Mouse (Mus musculus) intestine, embryonic 16.5 days (tissue): ENCODE data around the gene Camk2d. TPM values are rescaled to one million over a fixed set of nuclear protein-coding genes. Genes with fewer than 3 reads are reported as not detected.

Experiments
- ATAC-seq: fragments of 200-750 bp; cut with Nextera tagmentation; 2 replicates; pipeline ENCODE4 v1.8.0; 2017; ENCODE audit warnings: moderate TSS enrichment, moderate library complexity
- H3K27ac ChIP-seq: fragments of 300-500 bp; sonication (generic); 2 replicates; pipeline ENCODE4 v1.5.1; 2014; ENCODE audit warnings: mild to moderate bottlenecking, low read length
- H3K27me3 ChIP-seq: fragments of 300-500 bp; sonication (generic); replicated peaks from 2 replicates; pipeline ENCODE4 v1.6.1; 2014; ENCODE audit warnings: low read length, control low read depth, mixed read lengths; ENCODE audit not compliant: control insufficient read depth, insufficient read depth
- H3K36me3 ChIP-seq: fragments of 300-500 bp; sonication (generic); 2 replicates; pipeline ENCODE4 v1.6.1; 2014; ENCODE audit warnings: low read length, control low read depth; ENCODE audit not compliant: control insufficient read depth, insufficient read depth
- H3K4me1 ChIP-seq: fragments of 300-500 bp; sonication (generic); 2 replicates; pipeline ENCODE4 v1.6.1; 2014; ENCODE audit warnings: low read length, control low read depth, mixed read lengths; ENCODE audit not compliant: control insufficient read depth, insufficient read depth
- H3K4me2 ChIP-seq: fragments of 300-500 bp; sonication (generic); 2 replicates; pipeline ENCODE4 v1.6.1; 2014; ENCODE audit warnings: low read depth, low read length, control low read depth
- H3K4me3 ChIP-seq: fragments of 300-500 bp; sonication (generic); 2 replicates; pipeline ENCODE4 v1.5.1; 2014; ENCODE audit warnings: mild to moderate bottlenecking, low read length
- H3K9ac ChIP-seq: fragments of 300-500 bp; sonication (generic); 2 replicates; pipeline ENCODE4 v1.6.1; 2014; ENCODE audit warnings: low read depth, low read length
- H3K9me3 ChIP-seq: fragments of 300-500 bp; sonication (generic); 2 replicates; pipeline ENCODE4 v1.6.1; 2016; ENCODE audit warnings: low read length, control low read depth; ENCODE audit not compliant: control insufficient read depth
- WGBS: fragments of 180-500 bp; shearing (Covaris S2); extraction: QIAGEN DNeasy Blood & Tissue Kit; methylation state at CpG from one replicate; pipeline ENCODE4 v1.1.7; 2014; 5-methylcytosine and 5-hydroxymethylcytosine counted together
- polyA plus RNA-seq: library from polyadenylated mRNA; unstranded; fragments of >200 nt; fragmentation: Nextera tagmentation; extraction: Ambion mirVana; gene quantifications from 2 replicates; pipeline ENCODE4 v1.2.1, GENCODE M21; 2015

Camk2d gene
- polyA plus RNA-seq, 1 experiment from 2014 or later, result 37.6 TPM

DNA sequence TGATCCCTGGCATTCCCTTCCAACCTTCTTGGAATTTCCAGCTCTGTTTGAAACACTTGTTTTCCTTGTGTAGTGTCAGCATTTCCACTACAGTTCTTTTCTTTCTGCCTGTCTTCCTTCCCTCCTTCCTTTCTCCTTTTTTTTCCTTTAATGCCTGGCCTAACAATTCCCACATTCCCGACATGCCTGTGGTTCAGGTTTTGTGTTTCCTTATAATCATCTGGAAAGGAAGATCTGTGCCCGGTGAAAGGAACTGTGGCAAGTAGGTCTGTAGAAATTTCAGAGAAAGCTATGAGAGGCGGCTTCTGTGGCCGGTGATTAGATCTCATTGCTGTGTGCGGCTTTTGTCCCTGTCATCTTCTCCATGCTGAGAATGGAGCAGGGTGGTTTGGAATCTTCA is 139.1 kb downstream of the Camk2d start:
- H3K27me3 ChIP-seq, result no peaks in the 10 kb centered on the region
- H3K36me3 ChIP-seq, result no peaks in the 10 kb centered on the region
- H3K9ac ChIP-seq, result no peak overlapping the region
- no peaks in the 10 kb centered on the region for H3K9me3 ChIP-seq
- no peak for ATAC-seq
- no peak overlapping the region for H3K4me3 ChIP-seq
- no peak overlapping the region for H3K27ac ChIP-seq
- 85% methylated on average over 5 of the region's 5 CpGs for WGBS
- no peaks in the 10 kb centered on the region for H3K4me1 ChIP-seq
- no peak overlapping the region for H3K4me2 ChIP-seq

DNA sequence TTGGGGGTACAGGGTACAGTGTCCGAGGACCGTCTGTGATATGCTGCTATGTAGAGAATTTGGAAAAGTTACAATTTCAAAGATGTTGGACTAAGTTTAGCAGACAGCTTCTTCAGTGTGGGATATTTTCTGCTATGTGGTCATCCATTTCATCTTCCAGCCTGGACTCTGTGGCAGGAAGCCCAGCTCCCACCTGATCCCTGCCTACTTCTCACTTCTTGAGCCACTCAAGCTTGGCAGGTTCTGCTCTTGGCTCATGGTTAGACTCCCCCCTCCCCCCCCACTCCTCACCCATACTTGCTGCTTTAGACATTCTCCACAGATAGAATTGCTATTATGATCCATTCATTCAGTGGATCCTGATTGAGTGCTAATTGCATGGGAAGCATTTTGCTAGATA is 141.0 kb downstream of the Camk2d start:
- Histone ChIP-seq H3K27me3 (no peaks in the 10 kb centered on the region), H3K36me3 (no peaks in the 10 kb centered on the region), H3K4me2 (no peak overlapping the region), H3K9me3 (no peaks in the 10 kb centered on the region), H3K27ac (no peak overlapping the region), H3K4me1 (no peaks in the 10 kb centered on the region), H3K9ac (no peak overlapping the region), H3K4me3 (no peak overlapping the region)
- WGBS, result 89% methylated on average over 2 of the region's 2 CpGs
- no peak for ATAC-seq

DNA sequence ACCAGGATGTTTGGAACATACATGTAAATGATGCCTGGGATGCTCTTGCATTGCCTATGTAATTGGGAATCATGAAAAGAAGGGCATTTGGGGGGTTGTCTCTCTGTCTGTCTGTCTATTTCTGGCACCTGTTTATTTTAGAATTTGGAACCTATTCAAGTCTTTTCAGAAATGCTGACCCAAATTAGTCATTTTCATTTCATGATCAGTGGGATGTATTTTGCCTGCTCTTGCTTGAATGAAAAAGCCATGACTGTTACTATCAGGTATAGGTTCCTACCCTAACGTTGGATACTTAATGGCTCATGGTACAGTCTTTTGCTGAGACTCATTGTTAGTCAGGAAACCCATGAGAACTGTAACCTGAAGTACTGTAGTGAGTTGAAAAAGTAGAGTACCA is 144.0 kb downstream of the Camk2d start:
- no peaks in the 10 kb centered on the region for H3K27me3 ChIP-seq
- H3K9me3 ChIP-seq, result no peaks in the 10 kb centered on the region
- ATAC-seq, result no peak
- no peak overlapping the region for H3K9ac ChIP-seq
- H3K27ac ChIP-seq, result no peak overlapping the region
- H3K4me1 ChIP-seq, result no peaks in the 10 kb centered on the region
- no peak overlapping the region for H3K4me3 ChIP-seq
- WGBS, result 80% methylated on average over 1 of the region's 1 CpGs
- no peak overlapping the region for H3K4me2 ChIP-seq
- no peaks in the 10 kb centered on the region for H3K36me3 ChIP-seq

DNA sequence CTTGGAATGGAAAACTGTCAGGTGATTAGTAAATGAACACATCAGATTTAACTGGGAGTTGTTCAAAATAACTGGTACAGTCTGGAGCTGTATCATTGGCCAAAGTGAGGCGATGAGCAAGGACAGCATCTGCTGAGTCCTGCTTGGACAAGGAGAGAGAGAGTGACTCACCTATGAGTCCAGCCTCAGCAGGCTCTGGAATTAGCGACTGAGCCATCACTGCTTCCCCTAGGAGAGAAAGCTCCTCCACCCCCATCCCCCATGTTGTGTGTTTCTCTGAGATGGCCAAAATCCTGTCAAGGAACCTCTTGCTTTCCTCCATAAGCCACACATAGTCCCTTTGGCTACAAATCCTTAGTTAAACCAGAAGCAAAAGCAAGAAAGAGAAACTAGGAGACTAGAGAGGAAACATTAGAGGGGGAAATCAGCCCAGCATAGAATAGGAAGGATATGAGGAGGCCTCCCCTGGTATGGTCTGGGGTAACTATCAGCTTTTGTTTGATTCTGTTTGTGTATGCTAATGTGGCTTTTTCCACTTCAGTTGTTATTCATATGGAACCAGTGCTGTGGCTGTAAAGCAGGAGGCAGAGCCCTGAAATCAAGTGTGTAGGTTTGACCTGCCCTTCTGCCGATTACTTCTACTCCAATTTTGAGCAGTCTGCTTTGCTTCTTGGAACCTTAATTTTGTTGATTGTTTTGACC is 148.5 kb downstream of the Camk2d start:
- 81% methylated on average over 3 of the region's 3 CpGs for WGBS
- H3K4me1 ChIP-seq, result no peaks in the 10 kb centered on the region
- no peak overlapping the region for H3K4me2 ChIP-seq
- ATAC-seq, result no peak
- H3K9ac ChIP-seq, result no peak overlapping the region
- H3K4me3 ChIP-seq, result no peak overlapping the region
- no peaks in the 10 kb centered on the region for H3K36me3 ChIP-seq
- H3K9me3 ChIP-seq, result no peaks in the 10 kb centered on the region
- H3K27me3 ChIP-seq, result no peaks in the 10 kb centered on the region
- no peak overlapping the region for H3K27ac ChIP-seq

DNA sequence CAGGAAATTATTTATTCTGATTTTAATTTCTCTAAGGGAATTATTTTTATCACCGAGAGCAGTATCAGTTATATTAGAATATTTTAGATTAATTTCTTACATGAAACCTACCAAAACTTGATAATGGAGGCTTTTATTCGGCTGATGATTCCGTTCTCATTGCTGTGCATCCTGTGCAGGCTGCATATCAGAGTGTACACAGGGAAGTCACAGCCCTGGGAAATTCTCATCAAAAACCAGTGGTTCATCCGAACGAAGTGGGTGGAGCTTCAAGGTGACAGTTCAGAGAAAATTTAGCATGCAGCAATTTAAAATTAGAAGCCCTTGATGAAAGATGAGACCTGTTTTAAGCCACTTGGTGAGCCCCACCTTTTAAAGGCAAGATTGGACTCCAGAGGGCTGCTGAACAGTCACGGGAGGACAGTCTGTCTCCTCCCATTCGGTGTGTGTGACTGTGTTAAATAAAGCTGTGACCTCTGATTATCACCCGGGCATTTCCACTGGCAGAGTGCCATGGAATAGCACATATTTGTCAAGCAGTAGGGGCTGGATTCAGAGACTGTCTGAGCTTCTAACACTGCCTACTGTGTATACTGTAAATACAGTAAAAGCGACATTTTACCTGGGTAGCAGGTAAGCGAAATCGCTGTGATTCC is 150.2 kb downstream of the Camk2d start:
- 61% methylated on average over 11 of the region's 11 CpGs for WGBS
- Histone ChIP-seq H3K4me2 (no peak overlapping the region), H3K4me1 (no peaks in the 10 kb centered on the region), H3K27ac (no peak overlapping the region), H3K36me3 (no peaks in the 10 kb centered on the region), H3K9me3 (no peaks in the 10 kb centered on the region), H3K27me3 (no peaks in the 10 kb centered on the region), H3K4me3 (no peak overlapping the region), H3K9ac (no peak overlapping the region)
- peak; percentile 71 for ATAC-seq

DNA sequence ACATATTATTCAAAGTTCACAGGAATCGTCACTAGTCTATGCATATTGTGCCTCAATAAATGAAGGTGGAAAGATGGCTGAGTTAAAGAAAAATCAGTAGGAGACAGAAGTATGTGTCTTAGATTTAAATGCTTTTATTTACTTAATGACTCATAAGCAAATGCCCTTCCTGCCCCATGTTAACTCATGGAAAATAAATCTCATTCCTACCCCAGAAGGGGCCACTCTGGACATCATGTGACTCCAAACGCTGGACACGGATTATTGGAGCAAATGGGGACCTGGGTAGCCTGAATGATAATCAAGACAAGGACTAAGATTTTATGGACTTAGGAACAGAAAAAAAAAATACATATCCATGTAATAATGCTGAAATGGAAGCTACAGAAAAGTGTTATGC is 151.5 kb downstream of the Camk2d start:
- no peak overlapping the region for H3K9ac ChIP-seq
- no peaks in the 10 kb centered on the region for H3K36me3 ChIP-seq
- ATAC-seq, result no peak
- H3K4me3 ChIP-seq, result no peak overlapping the region
- H3K27ac ChIP-seq, result no peak overlapping the region
- no peaks in the 10 kb centered on the region for H3K27me3 ChIP-seq
- WGBS, result 74% methylated on average over 3 of the region's 3 CpGs
- H3K4me1 ChIP-seq, result no peaks in the 10 kb centered on the region
- no peak overlapping the region for H3K4me2 ChIP-seq
- no peaks in the 10 kb centered on the region for H3K9me3 ChIP-seq

DNA sequence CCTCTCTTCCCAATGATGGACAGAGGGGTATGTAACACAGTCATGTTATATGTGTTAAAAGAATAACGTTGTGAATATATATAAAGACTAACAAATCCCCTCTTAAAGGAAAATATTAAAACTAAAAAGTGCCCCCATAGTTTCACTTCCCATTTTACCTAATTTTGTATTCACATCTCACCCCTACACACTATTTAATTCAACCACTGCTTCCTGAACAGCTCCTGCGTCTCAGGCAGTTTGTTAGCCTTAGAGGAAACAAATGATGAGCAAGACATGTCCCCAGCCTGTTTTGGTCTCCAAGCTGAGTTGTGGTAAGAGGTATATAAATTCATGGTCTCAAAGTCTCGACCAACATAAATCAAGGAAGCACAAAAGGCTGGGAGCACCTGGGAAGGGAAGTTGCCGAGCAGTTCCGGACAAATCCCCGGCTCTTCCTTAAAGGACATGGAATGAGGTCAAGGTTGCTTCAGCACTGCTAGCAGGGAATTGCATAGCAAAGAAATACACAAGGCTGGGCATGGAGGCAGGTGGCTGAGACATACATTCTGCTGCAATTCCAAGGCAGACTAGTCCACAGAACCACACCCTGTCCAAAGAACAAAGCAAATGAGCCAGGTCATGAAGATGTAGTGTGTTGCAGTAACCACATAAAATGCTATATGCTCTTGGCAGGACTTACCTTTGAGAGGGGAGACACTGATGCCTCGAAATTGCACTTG is 155.4 kb downstream of the Camk2d start:
- no peaks in the 10 kb centered on the region for H3K27me3 ChIP-seq
- WGBS, result 67% methylated on average over 7 of the region's 7 CpGs
- no peaks in the 10 kb centered on the region for H3K36me3 ChIP-seq
- H3K9me3 ChIP-seq, result no peaks in the 10 kb centered on the region
- H3K4me2 ChIP-seq, result no peak overlapping the region
- H3K4me3 ChIP-seq, result no peak overlapping the region
- no peak overlapping the region; the same call in 1 of the 2 replicates for H3K27ac ChIP-seq
- no peak overlapping the region for H3K9ac ChIP-seq
- no peaks in the 10 kb centered on the region for H3K4me1 ChIP-seq
- ATAC-seq, result peak; percentile 88

DNA sequence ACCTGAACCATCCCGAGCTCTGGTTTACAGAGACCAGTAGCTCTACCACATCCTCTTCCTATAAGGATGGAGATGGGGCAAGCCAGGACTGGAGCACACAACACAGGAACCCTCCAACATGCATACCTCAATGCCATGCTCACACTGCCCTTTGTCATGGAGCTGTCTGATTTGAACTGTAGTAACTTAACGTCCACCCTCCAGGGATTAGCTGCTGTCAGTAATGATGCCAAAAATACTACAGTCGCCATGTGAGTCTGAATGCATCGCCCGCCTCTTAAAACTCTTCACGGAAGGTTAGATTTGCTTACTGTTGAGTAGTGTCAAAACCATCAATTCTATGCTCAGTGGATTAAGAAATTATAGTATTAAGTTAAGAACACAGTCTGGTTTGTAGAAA is 156.9 kb downstream of the Camk2d start:
- no peaks in the 10 kb centered on the region for H3K9me3 ChIP-seq
- no peaks in the 10 kb centered on the region for H3K36me3 ChIP-seq
- H3K27me3 ChIP-seq, result no peaks in the 10 kb centered on the region
- no peak overlapping the region for H3K4me2 ChIP-seq
- no peaks in the 10 kb centered on the region for H3K4me1 ChIP-seq
- no peak overlapping the region for H3K27ac ChIP-seq
- no peak overlapping the region for H3K9ac ChIP-seq
- ATAC-seq, result no peak
- 87% methylated on average over 6 of the region's 6 CpGs for WGBS
- no peak overlapping the region for H3K4me3 ChIP-seq

DNA sequence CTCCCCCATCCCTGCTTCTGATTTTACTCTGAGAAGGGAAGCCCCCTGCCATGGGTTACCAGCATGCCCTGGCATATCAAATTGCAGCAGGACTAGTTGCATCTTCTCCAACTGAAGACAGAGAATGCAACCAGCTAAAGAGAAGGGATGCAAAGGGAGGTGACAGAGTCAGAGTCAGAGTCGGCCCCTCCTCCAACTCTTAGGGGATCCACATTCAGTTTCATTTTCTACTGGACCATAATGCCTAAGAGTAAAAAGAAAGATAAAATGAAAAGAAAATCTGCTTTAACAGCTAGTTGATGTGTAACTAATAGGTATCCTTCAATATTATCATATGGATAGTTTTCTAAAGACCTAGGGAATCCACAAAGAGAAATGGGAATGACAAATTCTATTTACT is 162.3 kb downstream of the Camk2d start:
- no peaks in the 10 kb centered on the region for H3K9me3 ChIP-seq
- H3K36me3 ChIP-seq, result no peaks in the 10 kb centered on the region
- no peak for ATAC-seq
- H3K27me3 ChIP-seq, result no peaks in the 10 kb centered on the region
- no peak overlapping the region for H3K4me2 ChIP-seq
- WGBS, result 91% methylated on average over 1 of the region's 1 CpGs
- H3K4me3 ChIP-seq, result no peak overlapping the region
- H3K9ac ChIP-seq, result no peak overlapping the region
- no peaks in the 10 kb centered on the region for H3K4me1 ChIP-seq
- no peak overlapping the region for H3K27ac ChIP-seq
